Mouse (Mus musculus) stomach, postnatal 0 days (tissue): Measurements from ENCODE around the gene Hoxa5.

ENCODE experiments used
- CTCF ChIP-seq: IDR thresholded peaks from 2 replicates; pipeline ENCODE4 v1.5.1; 2016; ENCODE audit warnings: antibody characterized with exemption, low read depth, mild to moderate bottlenecking, moderate library complexity
- EP300 ChIP-seq: optimal IDR thresholded peaks from 2 replicates; pipeline ENCODE3; 2016; ENCODE audit warnings: antibody characterized with exemption

DNA sequence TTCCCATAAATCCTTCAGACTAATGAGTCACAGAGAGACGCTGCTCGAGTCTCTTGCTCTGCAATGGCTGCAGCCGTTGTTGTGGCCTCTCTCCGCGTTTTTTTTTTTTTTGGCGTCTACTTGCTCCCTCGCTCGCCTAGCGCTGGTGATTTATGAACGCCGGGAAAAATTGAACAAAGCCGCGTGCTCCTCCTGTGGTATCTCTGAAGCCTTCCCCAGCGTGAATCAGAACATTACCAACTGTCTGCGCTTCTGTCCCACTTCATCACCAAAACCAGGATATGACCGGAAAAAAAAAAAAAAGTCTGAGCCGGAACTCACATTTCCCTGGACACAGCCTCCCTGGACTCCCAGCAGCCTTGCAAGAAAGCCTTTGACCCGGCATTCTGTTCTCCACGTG, 19.2 kb downstream of the Hoxa5 start:
- TF ChIP-seq CTCF (no peak), EP300 (no peak)
